Mouse (Mus musculus): ENCODE data around the gene Lrit3. TPM values are rescaled to one million over a fixed set of nuclear protein-coding genes. Genes with fewer than 3 reads are reported as not detected.

Lrit3 gene
- total RNA-seq (2021): not detected

DNA sequence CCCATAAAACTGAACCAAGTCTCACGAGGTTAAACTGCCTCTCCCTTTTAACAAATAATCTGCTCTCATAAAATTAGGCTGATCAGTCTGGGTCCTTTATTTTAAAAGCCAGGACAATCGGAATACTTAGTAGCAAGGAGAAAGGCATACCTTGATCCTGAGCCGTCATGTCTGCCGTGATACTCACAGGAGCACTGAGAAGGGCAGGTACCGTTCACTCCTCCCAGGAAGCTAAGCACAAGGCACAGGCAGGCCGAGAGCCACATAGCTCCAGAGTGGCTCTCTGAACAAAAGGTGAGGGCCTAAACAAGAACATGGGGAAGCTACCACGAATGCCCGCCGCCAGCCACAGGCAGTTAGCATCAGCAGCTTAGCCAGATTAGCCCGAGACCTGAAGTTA lies at the start of gene Lrit3:
Gene Lrit3, minus strand, starts transcription at position 266 of the 400 bp plus-strand sequence.
- DNase-seq: no peak

DNA sequence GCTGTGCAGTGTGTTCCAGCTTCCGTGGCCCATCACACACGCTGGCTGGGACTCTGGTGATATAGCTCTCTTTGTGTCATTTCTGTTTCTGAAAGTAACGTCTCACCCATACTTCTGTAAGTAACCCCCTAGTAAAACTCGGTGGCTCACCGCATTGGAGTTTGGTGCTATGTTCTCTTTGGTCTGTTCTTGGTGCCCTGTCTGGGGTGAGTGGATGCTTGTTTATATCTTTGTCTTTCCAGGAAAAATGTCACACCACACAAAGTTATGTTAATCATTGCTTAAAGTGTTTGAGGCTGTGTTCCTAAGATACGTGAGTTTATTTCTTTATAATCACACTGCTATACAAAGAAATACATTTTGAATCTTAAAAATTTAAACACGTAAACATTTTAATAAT lies 43.0 kb upstream of the Lrit3 start:
- no peak for DNase-seq

DNA sequence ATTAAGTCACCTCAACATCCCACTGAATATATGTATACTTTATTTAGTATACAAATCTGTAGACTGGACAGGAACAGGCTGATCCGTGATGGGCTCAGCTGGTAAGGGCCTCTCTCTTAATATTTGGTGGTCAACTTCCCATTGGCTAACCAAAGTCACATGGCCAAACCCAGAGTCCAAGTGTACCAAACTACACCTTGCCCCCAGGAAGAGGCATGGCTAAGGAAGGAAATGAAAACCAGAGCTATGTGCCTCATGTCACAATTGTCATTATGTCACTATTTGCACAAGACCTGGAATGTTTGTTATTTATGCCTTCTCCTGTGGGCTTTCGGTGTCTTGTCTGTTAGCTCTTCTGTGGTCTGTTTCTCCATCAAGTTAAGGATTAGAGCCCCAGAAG lies 42.0 kb upstream of the Lrit3 start:
- DNase-seq: no peak

DNA sequence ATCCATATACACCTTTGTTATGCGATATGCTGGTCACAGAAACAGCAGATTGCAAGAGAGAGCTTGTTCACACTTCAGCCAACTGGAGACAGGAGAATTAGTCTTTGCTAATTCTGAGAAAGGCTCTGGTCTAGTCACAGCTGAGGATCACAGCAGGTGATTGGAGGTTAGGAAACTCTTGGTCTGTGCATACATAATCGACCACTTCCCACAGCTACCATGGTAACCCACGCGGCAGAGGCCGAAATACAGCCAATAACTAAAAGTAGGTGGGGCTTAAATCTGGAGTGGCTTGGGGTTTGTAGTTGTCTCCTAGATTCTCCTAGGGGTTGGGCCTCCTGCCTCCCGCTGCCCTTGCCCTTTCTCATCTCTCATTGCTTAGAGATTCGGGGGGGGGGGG lies 34.2 kb upstream of the Lrit3 start:
- DNase-seq: no peak

DNA sequence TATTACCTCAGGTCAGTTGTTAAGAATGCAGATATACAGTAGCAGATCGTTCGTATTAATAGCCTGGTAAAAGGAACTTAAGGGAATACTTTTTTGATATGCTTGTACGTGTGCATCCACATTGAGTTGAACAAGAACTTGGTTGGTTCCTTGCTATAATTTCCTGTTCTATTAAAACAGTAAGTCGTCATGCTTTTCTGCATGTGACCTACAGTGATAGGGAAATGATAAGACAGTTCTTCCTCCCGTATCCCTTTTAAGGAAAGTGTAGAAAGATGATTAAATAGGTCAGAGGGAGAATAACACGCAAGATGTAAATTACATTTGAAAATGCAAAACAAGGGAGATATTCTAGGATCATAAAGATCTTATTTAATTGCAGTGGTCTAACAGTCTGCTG lies 33.1 kb upstream of the Lrit3 start:
- no peak for DNase-seq

DNA sequence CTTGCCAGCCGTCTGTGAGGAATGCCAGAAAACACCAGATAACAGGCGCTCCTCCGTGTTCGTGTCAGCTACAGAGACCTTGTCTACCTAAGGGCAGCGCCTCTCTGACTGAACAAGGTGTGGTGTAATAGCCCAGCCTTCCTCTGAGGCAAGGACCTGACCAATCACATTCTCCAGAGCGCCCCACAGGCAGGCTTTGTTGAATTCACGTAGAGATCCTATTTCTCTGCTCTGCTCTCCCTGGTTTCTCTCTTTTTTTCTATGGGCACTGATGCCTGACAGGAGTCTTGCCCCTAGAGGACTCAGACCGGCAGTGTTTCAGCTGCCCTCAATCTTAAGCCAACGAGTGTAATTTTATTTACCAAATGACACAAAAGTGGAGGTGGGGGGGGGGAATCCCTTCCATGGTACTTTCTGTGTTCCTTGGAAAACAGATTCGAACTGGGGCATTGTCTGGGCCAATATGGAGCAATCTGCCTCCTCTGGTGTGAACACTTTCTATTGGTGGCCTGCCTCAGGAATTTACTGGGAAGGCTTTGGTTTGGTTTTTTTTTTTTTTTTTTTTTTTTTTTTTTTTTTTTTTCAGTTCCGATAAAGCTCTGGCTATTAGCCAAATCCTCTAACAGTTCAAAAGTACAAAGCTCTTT lies 32.3 kb upstream of the Lrit3 start:
- peak; percentile 6 for DNase-seq

DNA sequence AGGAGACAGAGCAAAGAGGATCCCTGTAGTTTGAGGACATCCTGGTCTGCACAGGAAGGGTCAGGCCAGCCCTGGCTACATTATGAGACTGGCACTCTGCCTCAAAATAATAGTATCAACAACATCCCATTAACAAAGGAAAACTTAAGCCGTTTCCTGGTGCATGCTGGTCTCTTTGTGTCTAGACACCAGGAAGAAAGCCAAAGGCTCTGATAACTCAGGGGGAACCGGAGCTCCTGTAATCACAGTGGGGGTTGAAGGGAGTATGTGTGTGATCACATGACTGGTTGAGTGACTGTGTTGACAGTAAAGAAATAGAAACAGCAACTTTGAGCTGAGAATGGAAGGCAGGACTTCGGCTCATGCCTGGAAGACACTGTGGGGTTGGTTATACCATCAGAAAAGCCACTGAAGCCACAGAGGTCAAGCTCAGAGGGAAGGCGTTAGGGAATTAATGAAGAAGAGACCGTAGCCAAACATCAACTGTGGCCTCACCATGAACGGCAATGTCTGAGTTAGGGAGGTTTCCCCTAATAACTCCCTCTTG lies 31.6 kb upstream of the Lrit3 start, which contains the start of gene Cfi:
Gene Cfi, plus strand, starts transcription at position 497 of the 547 bp plus-strand sequence.
- DNase-seq: peak; percentile 7

DNA sequence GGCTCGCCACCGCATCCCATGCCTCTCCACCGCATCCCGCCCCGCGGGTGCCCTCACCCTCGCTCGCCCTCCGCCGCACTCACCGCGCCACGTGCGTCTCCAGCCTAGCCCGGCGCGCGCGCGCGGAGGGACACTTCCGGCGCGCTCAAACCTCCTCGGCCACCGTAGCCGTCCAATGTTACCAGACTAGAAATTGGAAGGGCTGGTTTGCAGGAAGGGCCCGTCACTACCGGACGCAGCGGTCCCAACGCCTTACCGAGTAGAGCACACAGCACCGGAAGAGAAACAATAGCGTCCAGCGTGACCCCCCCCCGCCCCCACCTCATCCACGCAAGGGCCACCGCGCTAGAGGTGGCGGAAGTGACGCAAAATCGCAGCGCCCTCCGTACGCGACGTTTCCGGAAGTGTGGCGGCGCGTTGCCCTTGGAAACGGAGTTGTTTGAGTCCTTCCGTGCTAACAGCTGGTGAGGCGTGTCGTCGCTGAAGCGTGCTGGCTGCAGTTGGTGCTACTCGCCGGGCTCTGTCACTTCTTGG lies 27.3 kb upstream of the Lrit3 start, which contains the start of gene Gar1:
Gene Gar1, minus strand, starts transcription at position 362 of the 534 bp plus-strand sequence.
- peak; percentile 96 for DNase-seq

DNA sequence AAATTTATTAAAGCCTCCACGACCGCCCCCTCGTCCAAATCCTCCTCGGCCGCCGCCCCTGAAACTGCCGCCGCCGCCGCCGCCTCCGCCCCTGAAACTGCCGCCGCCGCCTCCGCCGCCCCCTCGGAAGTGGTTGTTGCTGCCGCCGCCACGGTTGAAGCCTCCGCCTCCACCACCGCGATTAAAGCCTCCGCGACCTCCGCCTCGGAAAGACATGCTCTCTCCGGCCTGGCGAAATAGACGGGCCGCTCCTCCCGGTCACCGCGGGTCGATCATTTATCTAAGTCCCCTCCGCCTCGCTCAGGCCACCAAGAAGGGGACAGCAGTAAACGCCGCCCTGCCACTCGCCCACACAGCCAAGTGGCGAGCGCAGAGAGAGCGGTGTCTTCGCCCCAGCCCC lies 26.8 kb upstream of the Lrit3 start:
- DNase-seq: peak; percentile 56

DNA sequence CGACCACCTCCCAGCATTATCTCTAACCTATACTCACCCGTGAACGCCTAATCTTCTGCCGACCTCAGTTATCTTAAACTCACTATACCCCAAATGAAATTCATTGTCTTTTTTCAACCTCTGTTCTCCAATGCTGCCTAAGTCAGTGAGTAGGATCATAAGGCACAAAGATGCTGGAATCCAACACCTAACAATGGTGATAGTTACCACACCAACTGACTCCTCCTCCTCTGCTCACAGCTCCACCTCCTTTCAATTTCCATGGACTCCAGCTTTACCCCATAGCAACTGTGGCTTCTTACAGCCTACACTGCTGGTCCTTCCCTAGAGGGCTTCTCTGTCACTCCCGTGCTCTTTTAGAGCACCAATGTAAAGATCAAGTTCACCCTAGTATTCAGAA lies 23.9 kb upstream of the Lrit3 start:
- no peak for DNase-seq

DNA sequence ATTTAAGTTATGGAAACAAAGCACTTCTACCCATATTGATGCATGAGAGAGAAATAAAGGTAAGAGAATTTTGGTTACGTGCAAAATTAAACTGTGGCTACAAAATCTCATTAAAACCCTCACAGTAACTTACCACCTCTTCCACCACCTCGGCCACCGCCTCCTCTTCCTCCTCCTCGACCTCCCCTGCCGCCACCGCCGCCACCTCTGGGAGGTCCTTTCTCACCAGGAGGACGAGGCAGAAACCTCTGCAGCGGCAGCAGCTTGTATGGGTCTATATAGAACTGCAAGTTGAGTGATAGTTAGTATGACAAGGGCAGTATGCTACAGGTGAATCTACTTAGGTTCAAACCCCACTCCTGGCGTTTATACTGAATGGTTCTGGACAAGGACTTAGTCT lies 22.9 kb upstream of the Lrit3 start:
- no peak for DNase-seq

DNA sequence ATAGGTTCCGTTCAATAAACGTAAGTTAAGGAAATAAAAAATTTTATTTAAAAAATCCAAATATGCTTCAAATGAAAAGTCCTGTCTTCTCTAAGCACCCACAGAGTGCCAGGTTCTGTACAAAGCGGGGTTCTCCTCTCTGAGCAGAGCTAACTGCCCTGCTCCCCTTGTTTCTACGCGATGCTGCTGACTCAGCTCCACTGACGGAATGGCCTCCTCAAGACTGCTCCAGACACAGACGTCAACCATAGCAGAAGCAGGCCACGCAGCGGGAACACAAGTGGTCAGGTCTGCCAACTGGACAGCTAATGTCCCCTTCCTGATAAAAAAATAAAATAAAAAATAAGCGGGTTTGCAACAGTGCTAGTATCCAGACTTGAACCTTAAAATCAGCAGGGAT lies 21.1 kb upstream of the Lrit3 start:
- DNase-seq: no peak

DNA sequence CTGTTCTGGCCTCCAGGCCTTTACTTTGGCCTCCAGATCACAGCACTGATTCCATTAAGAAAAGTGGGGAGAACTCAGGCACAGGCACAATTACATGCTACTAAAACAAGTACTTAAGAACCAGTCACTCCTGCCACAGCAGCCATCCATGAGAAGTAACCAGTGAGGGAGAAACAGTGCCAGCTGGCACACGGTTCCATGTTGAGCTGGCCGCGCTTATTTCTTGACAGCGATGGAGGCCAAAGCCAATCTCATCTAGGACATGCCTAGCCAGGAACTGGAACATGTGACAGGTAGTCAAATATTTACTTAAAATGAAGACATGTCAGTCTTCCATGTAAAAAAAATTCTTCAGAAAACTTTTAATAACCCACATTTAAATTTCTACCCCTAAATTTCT lies 20.3 kb upstream of the Lrit3 start:
- DNase-seq: no peak

DNA sequence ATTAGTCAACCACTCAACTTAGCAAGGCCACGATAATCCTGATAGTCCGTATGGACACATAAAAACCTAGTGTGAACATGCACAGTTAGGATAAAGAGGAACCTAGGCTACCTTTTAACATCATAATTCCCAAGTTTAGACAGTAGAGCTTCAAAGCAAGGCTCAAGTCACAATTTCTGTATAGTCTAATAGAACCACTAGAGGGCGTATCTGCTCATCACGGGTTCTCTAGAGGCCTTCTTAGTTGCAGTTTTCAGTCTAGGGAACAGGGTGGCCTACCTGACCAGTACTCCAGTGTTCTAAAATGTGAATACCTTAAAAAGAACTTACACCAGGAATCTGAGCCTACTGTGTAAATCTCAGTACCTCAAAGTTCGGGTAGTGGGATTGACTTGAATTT lies 19.5 kb upstream of the Lrit3 start:
- no peak for DNase-seq

DNA sequence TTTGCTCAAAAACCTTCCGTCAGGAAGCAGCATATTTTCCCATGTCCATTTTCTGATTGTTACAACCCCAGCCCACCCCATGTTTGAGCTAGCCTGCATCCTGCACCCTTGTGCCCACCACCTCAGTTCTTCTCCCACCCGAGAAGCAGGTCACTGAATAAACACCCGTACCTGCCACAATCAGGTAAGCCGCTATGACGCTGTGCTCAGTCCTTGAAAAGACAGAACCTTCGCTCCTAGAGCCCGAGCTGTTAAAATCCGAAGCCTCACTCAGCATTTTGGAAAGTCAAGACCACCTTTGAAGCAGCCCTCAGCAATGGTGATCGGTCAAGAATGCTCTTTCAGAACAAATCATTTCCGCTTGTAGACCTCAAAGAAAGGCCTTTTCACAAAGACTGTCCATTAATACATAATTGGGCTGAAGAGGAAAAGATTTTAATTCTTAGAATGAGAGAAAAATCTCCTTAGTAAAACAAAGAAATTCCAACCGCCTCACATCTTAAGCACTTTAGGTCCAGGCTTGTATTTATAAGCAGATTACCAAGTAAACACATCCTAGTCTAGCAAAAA lies 18.5 kb upstream of the Lrit3 start, which contains the start of gene Rrh:
Gene Rrh, minus strand, starts transcription at position 382 of the 570 bp plus-strand sequence.
- no peak for DNase-seq

DNA sequence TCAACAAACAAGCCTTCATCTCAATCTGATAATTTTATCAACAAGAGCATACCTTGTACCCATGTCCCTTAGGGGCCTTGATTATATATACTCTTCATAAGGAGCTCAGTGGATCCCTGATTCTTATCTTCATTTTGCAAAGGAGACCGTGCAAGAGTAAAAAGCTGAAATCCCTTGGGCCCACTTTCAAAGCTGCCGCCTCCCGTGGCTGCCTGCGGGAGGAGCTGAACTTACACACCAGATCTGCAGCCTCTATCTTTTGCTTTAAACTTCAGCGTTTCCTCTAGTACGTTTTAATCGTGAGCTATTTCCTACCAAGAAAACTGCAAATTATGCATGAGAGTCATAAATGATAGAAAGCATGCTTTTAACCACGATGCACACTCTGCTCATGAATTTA lies 17.9 kb upstream of the Lrit3 start:
- no peak for DNase-seq

DNA sequence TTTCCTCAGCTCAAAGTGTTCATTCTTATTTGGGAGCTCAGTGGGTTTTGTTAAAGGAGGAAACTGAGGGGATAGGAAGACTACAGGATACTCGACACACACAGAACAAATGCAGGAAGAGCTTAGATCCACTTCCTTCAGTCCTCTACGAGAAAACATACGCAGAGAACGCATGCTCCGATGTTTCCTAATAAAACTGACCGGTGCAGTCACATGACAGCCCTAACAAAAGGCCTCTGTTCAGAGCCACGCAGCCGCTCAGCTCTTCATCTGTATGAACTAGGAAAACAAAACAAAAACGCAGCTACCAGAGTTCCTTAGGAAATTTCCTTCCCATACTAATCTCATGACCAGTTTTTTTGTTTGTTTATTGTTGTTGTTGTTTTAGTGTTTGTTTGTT lies 17.0 kb upstream of the Lrit3 start:
- DNase-seq: no peak

DNA sequence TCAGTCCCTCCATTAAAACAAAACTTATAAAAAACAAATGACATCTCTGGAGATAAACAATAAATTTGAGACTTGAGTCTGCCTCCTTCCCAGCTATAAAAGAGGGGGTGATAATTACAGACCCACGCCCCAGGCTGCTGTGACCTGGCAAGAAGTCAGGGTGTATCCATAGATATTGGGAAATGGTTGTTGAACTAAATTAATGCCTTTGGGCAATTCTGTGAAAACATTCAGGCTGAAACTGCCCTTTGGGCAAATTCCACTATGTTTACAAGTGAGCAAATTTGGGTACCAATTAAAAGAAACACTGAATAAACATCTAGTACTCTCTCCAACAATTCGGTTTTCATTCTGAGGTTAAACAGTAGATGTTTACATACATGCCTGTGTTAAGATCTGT lies 4.8 kb downstream of the Lrit3 start:
- no peak for DNase-seq

DNA sequence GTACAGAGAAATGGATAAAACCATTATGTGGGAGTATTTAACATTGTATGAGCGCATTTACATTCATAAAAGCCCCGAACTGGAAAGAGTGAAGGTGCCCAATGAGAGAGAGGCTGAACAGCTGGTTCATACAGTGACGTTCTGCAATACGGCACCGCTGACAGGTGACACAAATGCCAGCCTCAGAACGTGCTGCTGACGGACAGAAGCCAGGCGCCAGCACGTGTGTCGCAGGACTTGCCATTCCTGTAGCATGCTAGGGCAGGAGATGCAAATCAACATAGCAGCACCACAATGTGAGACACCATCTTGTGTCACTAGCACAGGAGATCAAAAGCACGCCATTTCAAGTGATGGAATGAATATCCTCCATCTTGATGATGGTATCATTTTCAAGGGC lies 5.3 kb downstream of the Lrit3 start:
- no peak for DNase-seq

DNA sequence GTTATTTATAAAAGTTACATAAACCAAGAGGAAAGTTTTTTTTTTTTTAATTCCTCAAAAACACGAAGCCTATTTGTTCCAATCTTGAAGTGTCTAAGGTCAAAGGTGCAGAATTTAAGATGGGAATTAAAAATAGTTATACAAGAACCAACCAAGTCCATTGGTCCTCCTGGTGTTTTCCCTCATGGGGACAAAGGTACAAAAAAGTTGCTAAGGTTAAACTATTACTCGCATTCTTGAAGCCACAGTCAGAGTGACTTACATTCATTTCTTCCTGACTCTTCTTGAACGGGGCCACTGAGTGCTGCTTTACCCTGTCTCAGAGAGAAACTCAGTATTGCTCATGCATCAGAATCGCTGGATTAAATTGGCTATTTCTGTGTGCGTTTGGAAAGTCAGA lies 6.5 kb downstream of the Lrit3 start:
- no peak for DNase-seq

DNA sequence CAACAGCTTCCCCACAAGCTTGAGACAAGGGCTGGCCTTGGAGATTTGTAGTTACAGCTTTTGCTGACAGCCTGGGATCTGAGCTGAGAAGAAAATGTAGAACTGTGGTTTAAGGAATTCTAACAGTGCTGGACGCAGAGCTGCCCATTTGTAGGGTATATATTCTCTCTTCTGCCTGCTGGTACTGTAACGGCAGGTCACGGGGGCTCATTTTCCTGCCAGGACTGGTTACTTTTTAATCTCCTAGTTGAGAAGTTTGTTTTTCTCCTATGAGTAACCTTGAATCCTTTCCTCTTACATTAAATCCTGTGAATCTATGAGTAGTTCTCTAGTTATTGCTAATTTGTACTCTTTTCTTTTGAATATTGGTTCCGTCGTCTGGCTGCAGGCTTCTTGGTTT lies 10.0 kb downstream of the Lrit3 start:
- DNase-seq: no peak

DNA sequence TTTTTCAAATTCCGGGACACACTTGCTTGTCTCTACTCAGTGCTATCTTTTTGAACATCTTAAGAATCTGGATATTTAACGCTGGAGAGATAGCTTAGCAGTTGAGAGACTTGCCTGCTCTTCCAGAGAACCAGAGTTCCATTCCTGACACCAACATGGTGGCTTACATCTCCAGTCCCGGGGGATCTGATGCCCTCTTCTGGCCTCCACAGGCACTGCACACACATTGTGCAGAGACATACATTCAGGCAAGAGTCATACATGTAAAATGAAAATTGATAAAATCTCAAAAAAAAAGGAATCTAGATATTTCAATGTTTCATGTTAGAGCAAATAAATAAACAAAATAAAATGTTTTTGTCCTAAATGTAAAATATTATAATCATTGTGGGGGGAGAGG lies 21.1 kb downstream of the Lrit3 start:
- DNase-seq: no peak

DNA sequence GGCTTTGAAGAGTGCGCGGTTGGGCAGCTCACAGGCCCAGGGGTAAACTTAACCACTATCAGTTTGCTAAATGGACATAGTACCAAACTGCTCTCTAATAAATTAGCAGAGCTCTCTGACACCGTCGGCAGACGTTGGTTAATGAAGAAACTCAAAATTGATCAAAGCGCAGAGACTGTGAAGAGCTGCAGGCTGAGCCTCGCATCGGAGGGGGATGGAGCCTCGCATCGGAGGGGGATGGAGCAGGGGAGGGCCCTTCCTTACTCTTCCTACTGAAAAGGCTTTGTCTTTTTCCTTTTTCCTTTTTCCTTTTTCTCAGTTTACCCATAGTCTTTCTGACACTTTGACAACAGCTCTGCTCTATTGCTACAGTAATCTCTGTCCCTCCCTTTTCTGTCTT lies 22.4 kb downstream of the Lrit3 start:
- no peak for DNase-seq

DNA sequence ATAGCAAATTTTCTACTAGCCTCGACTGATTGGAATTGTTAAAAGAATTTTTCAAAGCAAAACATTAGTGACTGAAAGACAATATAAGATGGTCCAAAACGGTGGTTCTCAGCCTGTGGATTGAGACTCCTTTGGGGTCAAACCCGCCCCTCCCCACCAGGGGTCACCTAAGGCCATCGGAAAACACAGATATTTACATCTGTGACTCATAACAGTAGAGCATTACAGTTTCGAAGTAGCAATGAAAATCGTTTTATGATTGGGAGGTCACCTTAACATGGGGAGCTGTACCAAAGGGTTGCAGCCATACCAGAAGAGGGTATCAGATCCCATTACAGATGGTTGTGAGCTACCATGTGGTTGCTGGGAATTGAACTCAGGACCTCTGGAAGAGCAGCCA lies 32.6 kb downstream of the Lrit3 start:
- DNase-seq: no peak
